29 mouse cellular contexts compared by ENCODE assay signal in genomic region chr17:84565762-84566161, GRCm38 (mm10). TPM values are rescaled to one million over a fixed set of nuclear protein-coding genes. Genes with fewer than 3 reads are reported as not detected.
A peak's percentile ranks its signal among the peaks of the same experiment; 100 is the strongest.
DNase-seq lines count a peak whose midpoint lies in the region; ATAC-seq and TF ChIP-seq lines count a peak whose summit lies in the region.
"Had no signal": no experiment of that assay in that cellular context is flagged by ENCODE, and none has a peak within 500 bp of the region (broad histone marks: within the 10 kb centered on the region; RNA-seq: fewer than 3 reads in every experiment).

No protein-coding gene starts in this region.

- H3K4me3 ChIP-seq in forebrain, embryonic 10.5 days: no peak overlapping the region
- no peak overlapping the region for H3K4me3 ChIP-seq in forebrain, embryonic 11.5 days (ENCODE audit: low read depth, low read length)
- no peak overlapping the region for H3K4me3 ChIP-seq in kidney, embryonic 16.5 days (ENCODE audit: low read length)
- H3K4me3 ChIP-seq in kidney, adult 2 months (ENCODE audit: insufficient read depth, low read depth, low read length): no peak overlapping the region
- no peak overlapping the region for H3K4me3 ChIP-seq in embryonic facial prominence, embryonic 14.5 days (ENCODE audit: low read depth, low read length)
- H3K4me3 ChIP-seq: forebrain, embryonic 12.5 days; forebrain, embryonic 15.5 days; gastrocnemius, adult 2 months; heart, embryonic 12.5 days; heart, embryonic 15.5 days; hindbrain, embryonic 10.5 days; hindbrain, embryonic 13.5 days; intestine, embryonic 15.5 days had no signal

- no peak for TF ChIP-seq CTCF in kidney, adult 2 months (conservative IDR thresholded peaks at IDR 0.05; ENCODE audit: insufficient read depth, insufficient read length, low read depth, low read length)

- WGBS in forebrain, embryonic 10.5 days: 94% methylated on average over 6 of the region's 6 CpGs
- 94% methylated on average over 6 of the region's 6 CpGs for WGBS in forebrain, embryonic 11.5 days
- WGBS in kidney, embryonic 16.5 days: 91% methylated on average over 6 of the region's 6 CpGs
- 93% methylated on average over 6 of the region's 6 CpGs for WGBS in kidney, adult 2 months
- WGBS in embryonic facial prominence, embryonic 14.5 days: 87% methylated on average over 6 of the region's 6 CpGs

- no peak for TF ChIP-seq POLR2A in kidney, adult 2 months (IDR thresholded peaks at IDR 0.05; ENCODE audit: low read depth, low read length)

- DNase-seq in forebrain, embryonic 10.5 days (ENCODE audit: extremely low spot score, low spot score): no peak
- DNase-seq in forebrain, embryonic 11.5 days (ENCODE audit: low spot score): no peak
- DNase-seq in kidney, adult 2 months: no peak
- DNase-seq in brain, adult 2 months (ENCODE audit: low read depth, low spot score): peak; percentile 40
- DNase-seq in embryonic facial prominence, embryonic 14.5 days (ENCODE audit: low spot score): no peak
- DNase-seq in gastrocnemius, postnatal 4 days (ENCODE audit: low spot score in 2 of 2): no peak
- DNase-seq: adrenal gland, postnatal 10 days; adrenal gland, postnatal 36 days; cerebellum, adult 11 months; cerebellum, adult 2 months; cerebellum, adult 9-11 months; cerebellum, postnatal 25 days; gastrocnemius, adult 2 months; gastrocnemius, postnatal 25 days; heart, postnatal 10 days; heart, postnatal 36 days; kidney, adult 11 months had no signal

- H3K27me3 ChIP-seq in forebrain, embryonic 10.5 days (ENCODE audit: poor library complexity, severe bottlenecking): no peaks in the 10 kb centered on the region
- H3K27me3 ChIP-seq in forebrain, embryonic 11.5 days (ENCODE audit: control insufficient read depth, insufficient read depth, low read length): no peaks in the 10 kb centered on the region
- no peaks in the 10 kb centered on the region for H3K27me3 ChIP-seq in kidney, embryonic 16.5 days (ENCODE audit: insufficient read depth, low read length)
- peaks cover 2% of the 10 kb centered on the region; the same call in 1 of the 2 replicates for H3K27me3 ChIP-seq in kidney, adult 2 months (replicated peaks; ENCODE audit: control insufficient read depth, insufficient read depth, low read length)
- no peaks in the 10 kb centered on the region for H3K27me3 ChIP-seq in embryonic facial prominence, embryonic 14.5 days (replicated peaks; ENCODE audit: control insufficient read depth, insufficient read depth, low read length)
- H3K27me3 ChIP-seq: forebrain, embryonic 12.5 days; forebrain, embryonic 15.5 days; heart, embryonic 15.5 days; hindbrain, embryonic 13.5 days; intestine, embryonic 15.5 days had no signal

- H3K4me2 ChIP-seq in forebrain, embryonic 11.5 days (ENCODE audit: low read depth, low read length, severe bottlenecking): no peak overlapping the region
- H3K4me2 ChIP-seq in kidney, embryonic 16.5 days (replicated peaks; ENCODE audit: low read depth, low read length): no peak overlapping the region
- H3K4me2 ChIP-seq in embryonic facial prominence, embryonic 14.5 days (ENCODE audit: low read depth, low read length): no peak overlapping the region
- H3K4me2 ChIP-seq: forebrain, embryonic 12.5 days; forebrain, embryonic 15.5 days; heart, embryonic 12.5 days; heart, embryonic 15.5 days; hindbrain, embryonic 13.5 days; intestine, embryonic 15.5 days had no signal

- no peaks in the 10 kb centered on the region for H3K9me3 ChIP-seq in forebrain, embryonic 10.5 days
- no peaks in the 10 kb centered on the region for H3K9me3 ChIP-seq in forebrain, embryonic 11.5 days (ENCODE audit: control insufficient read depth, low read length)
- no peaks in the 10 kb centered on the region for H3K9me3 ChIP-seq in kidney, embryonic 16.5 days (ENCODE audit: low read length)
- no peaks in the 10 kb centered on the region for H3K9me3 ChIP-seq in embryonic facial prominence, embryonic 14.5 days (ENCODE audit: control insufficient read depth, low read length)
- H3K9me3 ChIP-seq: forebrain, embryonic 12.5 days; forebrain, embryonic 15.5 days; heart, embryonic 12.5 days; heart, embryonic 15.5 days; hindbrain, embryonic 10.5 days; hindbrain, embryonic 13.5 days; intestine, embryonic 15.5 days had no signal

- peaks cover 18% of the 10 kb centered on the region for H3K36me3 ChIP-seq in forebrain, embryonic 10.5 days (replicated peaks)
- no peaks in the 10 kb centered on the region for H3K36me3 ChIP-seq in forebrain, embryonic 11.5 days (ENCODE audit: control insufficient read depth, insufficient read depth, low read length)
- H3K36me3 ChIP-seq in kidney, embryonic 16.5 days (ENCODE audit: insufficient read depth, low read length): peaks cover 16% of the 10 kb centered on the region
- no peaks in the 10 kb centered on the region for H3K36me3 ChIP-seq in kidney, adult 2 months (ENCODE audit: control insufficient read depth, insufficient read depth, low read length)
- H3K36me3 ChIP-seq in embryonic facial prominence, embryonic 14.5 days (ENCODE audit: control insufficient read depth, insufficient read depth, low read length): peaks cover 26% of the 10 kb centered on the region
- H3K36me3 ChIP-seq: forebrain, embryonic 12.5 days; forebrain, embryonic 15.5 days; heart, embryonic 12.5 days; heart, embryonic 15.5 days had no signal

- ATAC-seq in forebrain, embryonic 11.5 days (replicated peaks; ENCODE audit: low FRiP score): no peak
- no peak for ATAC-seq in kidney, embryonic 16.5 days (ENCODE audit: low FRiP score, low TSS enrichment)
- ATAC-seq in embryonic facial prominence, embryonic 14.5 days (ENCODE audit: low read depth): no peak
- ATAC-seq in erythroblast, adult 5-6 weeks (replicated peaks; ENCODE audit: low FRiP score, poor library complexity, severe bottlenecking): no peak
- ATAC-seq: activated CD4-positive, CD25-positive, alpha-beta regulatory T cell, adult 4 months; hindbrain, embryonic 16.5 days; intestine, embryonic 15.5 days had no signal

- peak overlapping the region; percentile 81; the same call in 1 of the 2 replicates for H3K27ac ChIP-seq in forebrain, embryonic 10.5 days
- no peak overlapping the region for H3K27ac ChIP-seq in forebrain, embryonic 11.5 days (ENCODE audit: low read depth, low read length)
- H3K27ac ChIP-seq in kidney, embryonic 16.5 days (ENCODE audit: low read length): 0 out of 2 replicates have a peak overlapping the region, but pooled peaks have one; percentile 14
- H3K27ac ChIP-seq in kidney, adult 2 months (ENCODE audit: insufficient read depth, low read depth, low read length): no peak overlapping the region
- H3K27ac ChIP-seq in embryonic facial prominence, embryonic 14.5 days (replicated peaks; ENCODE audit: low read depth, low read length): 0 out of 2 replicates have a peak overlapping the region, but pooled peaks have one; percentile 44
- H3K27ac ChIP-seq: forebrain, embryonic 15.5 days; gastrocnemius, adult 2 months; heart, embryonic 15.5 days; hindbrain, embryonic 13.5 days; intestine, embryonic 15.5 days had no signal

- no peak overlapping the region for H3K9ac ChIP-seq in forebrain, embryonic 11.5 days (ENCODE audit: low read length)
- H3K9ac ChIP-seq in kidney, embryonic 16.5 days (replicated peaks; ENCODE audit: low read length): no peak overlapping the region
- H3K9ac ChIP-seq in embryonic facial prominence, embryonic 14.5 days (ENCODE audit: low read depth, low read length): no peak overlapping the region
- H3K9ac ChIP-seq: forebrain, embryonic 12.5 days; forebrain, embryonic 15.5 days; heart, embryonic 12.5 days; heart, embryonic 15.5 days; hindbrain, embryonic 13.5 days; intestine, embryonic 15.5 days had no signal

- peaks cover 21% of the 10 kb centered on the region for H3K4me1 ChIP-seq in forebrain, embryonic 10.5 days
- 0 out of 2 replicates have a peak, but pooled peaks cover 3% of the 10 kb centered on the region for H3K4me1 ChIP-seq in forebrain, embryonic 11.5 days (replicated peaks; ENCODE audit: control insufficient read depth, insufficient read depth, low read length)
- H3K4me1 ChIP-seq in kidney, embryonic 16.5 days (ENCODE audit: insufficient read depth, low read length): peaks cover 14% of the 10 kb centered on the region
- no peaks in the 10 kb centered on the region for H3K4me1 ChIP-seq in kidney, adult 2 months (ENCODE audit: control insufficient read depth, insufficient read depth, low read length)
- peaks cover 14% of the 10 kb centered on the region; the same call in 1 of the 2 replicates for H3K4me1 ChIP-seq in embryonic facial prominence, embryonic 14.5 days (ENCODE audit: control insufficient read depth, insufficient read depth, low read length)
- H3K4me1 ChIP-seq: heart, embryonic 15.5 days; intestine, embryonic 15.5 days had no signal

RNA-seq across cellular contexts. Expression of gene Plekhh2, which starts 54.1 kb away (rescaled TPM):
- 3.5 and 3.8 TPM in 2 replicates for polyA plus RNA-seq in forebrain, embryonic 10.5 days (2016; fragmentation: Nextera tagmentation; extraction: Ambion mirVana)
- 3.2 and 3.5 TPM in 2 replicates for polyA plus RNA-seq in forebrain, embryonic 11.5 days (2014; fragmentation: Nextera tagmentation; extraction: Ambion mirVana)
- polyA plus RNA-seq in kidney, embryonic 16.5 days (2015; fragmentation: Nextera tagmentation; extraction: Ambion mirVana): 10.5 and 12.2 TPM in 2 replicates
- polyA plus RNA-seq in kidney, adult 2 months (2012; rRNA removed): 3.2 and 3.4 TPM in 2 replicates
- polyA plus RNA-seq in embryonic facial prominence, embryonic 14.5 days (2014; fragmentation: Nextera tagmentation; extraction: Ambion mirVana): 8.0 and 9.0 TPM in 2 replicates
- 10 to 100 TPM; 11.7 to 18.0 TPM for total RNA-seq in gastrocnemius, postnatal 4 days (2021)
- total RNA-seq in erythroblast, adult 5-6 weeks (2015; ENCODE audit: low replicate concordance): not detected in 2 replicates
- not detected in 2 replicates for total RNA-seq in erythroblast, adult 5-6 weeks (2017; ENCODE audit: low replicate concordance)
- total RNA-seq: common myeloid progenitor, adult 5-6 weeks had no signal

Comparison
In these comparisons a context has a peak if more than half of its experiments do, and no peak if none do; other contexts are left out.
1. H3K27ac ChIP-seq: peak in forebrain, embryonic 10.5 days (single experiment), kidney, embryonic 16.5 days (single experiment) and embryonic facial prominence, embryonic 14.5 days (single experiment); none in forebrain, embryonic 11.5 days (single experiment) and kidney, adult 2 months (single experiment).